Mouse (Mus musculus): ENCODE measurements around the gene Bcat2.
"Not testable (repeated sequence)": the region's sequence is repeated elsewhere in the genome, so short reads cannot be mapped to it uniquely, and the experiment has no call there.

Gene Bcat2

DNA sequence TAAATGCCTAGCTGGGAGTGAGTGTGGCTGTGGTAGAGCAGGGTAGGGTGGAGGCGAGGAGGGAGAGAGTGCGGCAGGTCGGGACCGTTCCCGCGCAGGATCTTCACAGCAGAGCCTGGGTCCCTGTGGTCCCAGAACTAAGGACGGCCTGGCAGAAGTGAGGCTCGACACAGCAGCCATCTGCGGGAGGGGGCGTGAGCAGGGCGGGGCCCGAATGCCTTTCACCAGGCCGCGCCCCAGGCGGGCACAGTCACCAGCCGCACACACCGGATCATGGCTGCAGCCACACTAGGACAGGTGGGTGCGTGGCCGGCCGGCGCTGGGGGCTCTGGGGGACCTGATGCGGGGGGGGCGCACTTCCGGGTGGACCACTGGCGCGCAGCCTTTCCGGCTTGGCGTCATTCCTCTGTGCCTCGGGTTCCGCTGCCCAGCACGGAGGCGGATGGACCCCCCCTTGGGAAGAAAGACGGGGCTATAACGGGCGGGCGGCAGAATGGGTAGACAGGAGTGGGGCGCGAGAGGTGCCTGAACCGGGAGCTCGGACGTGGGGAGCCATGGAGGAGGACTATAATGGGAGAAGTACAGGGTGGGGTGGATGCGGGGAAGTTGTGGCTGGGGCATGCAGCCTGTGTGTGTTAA is at the start of gene Bcat2:
Bcat2 (plus strand) TSS at position 51 of the 639 bp plus-strand sequence.
- in situ Hi-C loops (cut with MboI; ENCODE audit: low pct_unique_long_range_greater_than_20kb in 1 of 2, low sequenced_read_pairs in 2 of 2, unreplicated experiment in 1 of 2) = no loop called here

GRCm38 (mm10) chr7:45520605-45521004 is 49.3 kb upstream of the Bcat2 start:
- in situ Hi-C loops (cut with MboI; ENCODE audit: low pct_unique_long_range_greater_than_20kb in 1 of 2, low sequenced_read_pairs in 2 of 2, unreplicated experiment in 1 of 2) = no loop called here

DNA sequence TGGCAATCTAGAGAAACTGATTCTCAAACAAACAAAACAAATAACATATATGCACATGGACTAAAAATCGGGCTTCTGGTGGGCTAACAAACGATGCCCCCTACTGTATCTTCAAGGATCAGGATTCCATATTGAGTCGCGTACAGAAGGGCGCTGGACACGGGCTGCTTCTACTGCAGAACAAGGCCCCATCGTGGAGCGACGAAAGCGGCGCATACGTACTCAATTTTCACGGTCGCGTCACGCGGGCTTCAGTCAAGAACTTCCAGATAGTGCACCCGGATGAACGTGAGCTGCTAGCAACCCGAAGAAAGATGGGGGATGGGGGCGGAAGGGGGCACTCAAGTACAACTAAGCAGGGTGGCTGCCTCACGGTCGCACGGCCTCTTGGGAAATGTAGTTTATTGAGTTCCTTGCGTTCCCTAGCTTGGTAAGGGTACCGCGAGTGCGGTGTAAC is 48.2 kb upstream of the Bcat2 start:
- in situ Hi-C loops (cut with MboI; ENCODE audit: low pct_unique_long_range_greater_than_20kb in 1 of 2, low sequenced_read_pairs in 2 of 2, unreplicated experiment in 1 of 2) = no loop called here

- in situ Hi-C loops (cut with MboI; ENCODE audit: low pct_unique_long_range_greater_than_20kb in 1 of 2, low sequenced_read_pairs in 2 of 2, unreplicated experiment in 1 of 2) = no loop called here
These were observed 47.7 kb upstream of the Bcat2 start for GRCm38 (mm10) chr7:45522194-45522752.

DNA sequence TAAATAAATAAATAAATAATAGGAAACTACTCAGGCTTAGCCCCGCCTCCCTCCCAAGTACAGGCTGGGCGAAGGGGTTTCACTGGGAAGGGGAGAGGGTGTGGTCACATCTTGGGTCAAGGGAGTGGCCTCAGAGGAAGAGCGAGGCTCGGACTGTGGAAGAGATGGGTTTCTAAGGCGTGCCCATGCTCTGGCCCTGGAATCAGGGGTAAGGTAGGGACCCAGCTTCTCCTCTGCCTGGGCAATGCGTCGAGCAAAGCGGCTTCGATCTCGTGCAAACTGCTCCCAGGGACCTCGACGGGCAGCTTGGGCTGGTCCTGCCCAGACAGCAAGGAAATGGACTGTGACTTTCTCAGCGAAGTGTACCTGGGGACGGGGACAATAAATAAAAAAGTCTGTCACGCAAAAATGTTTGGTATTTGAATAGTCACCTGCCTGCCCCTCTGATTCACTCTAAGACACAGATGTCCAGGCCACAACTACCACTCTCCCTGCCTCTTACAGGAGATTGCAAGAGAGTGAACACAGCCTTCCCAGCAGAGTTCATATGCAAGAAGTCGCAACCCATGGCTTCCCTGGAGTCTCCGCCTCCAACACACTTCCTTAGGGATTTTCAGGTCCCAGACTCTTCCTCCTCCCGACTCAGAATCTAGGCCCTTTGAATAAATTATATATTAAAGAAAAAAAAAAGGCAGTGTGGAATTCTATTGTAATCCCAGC is 46.8 kb upstream of the Bcat2 start:
- in situ Hi-C loops (cut with MboI; ENCODE audit: low pct_unique_long_range_greater_than_20kb in 1 of 2, low sequenced_read_pairs in 2 of 2, unreplicated experiment in 1 of 2) = no loop called here

DNA sequence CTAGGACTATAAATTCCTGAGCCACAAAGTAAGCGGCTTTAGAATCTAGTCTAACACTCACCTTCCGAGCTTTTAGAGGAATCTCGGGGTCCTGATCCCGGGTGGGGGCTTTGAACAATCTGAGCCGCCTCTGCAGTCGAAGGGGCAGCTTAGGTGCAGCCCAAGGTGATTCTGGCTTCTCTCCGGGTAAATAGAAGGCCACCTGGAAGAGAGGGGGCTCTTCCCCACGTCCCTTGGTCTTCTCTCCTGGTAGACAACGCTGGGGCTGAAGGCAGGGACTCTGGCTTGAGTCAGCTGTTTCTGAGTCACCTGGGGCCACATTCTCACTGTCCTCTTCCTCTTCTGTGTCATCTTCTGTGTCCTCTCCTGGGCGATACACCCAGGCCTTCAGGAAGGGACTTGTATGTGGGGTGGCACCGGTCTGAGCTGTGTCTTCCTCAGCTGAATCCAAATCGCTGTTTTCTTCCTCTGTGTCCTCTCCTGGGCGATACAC is 46.2 kb upstream of the Bcat2 start:
- in situ Hi-C loops (cut with MboI; ENCODE audit: low pct_unique_long_range_greater_than_20kb in 1 of 2, low sequenced_read_pairs in 2 of 2, unreplicated experiment in 1 of 2) = no loop called here

- in situ Hi-C loops (cut with MboI; ENCODE audit: low pct_unique_long_range_greater_than_20kb in 1 of 2, low sequenced_read_pairs in 2 of 2, unreplicated experiment in 1 of 2) = no loop called here
These were observed 44.9 kb upstream of the Bcat2 start for GRCm38 (mm10) chr7:45524841-45525621.

GRCm38 (mm10) chr7:45525809-45526473 is 44.0 kb upstream of the Bcat2 start, which contains the start of the genes Ppp1r15a and Plekha4:
TSS of gene Ppp1r15a (minus strand) at chr7:45526268.
TSS of gene Plekha4 (plus strand) at chr7:45526330.
- in situ Hi-C loops (cut with MboI; ENCODE audit: low pct_unique_long_range_greater_than_20kb in 1 of 2, low sequenced_read_pairs in 2 of 2, unreplicated experiment in 1 of 2) = no loop called here

GRCm38 (mm10) chr7:45526474-45527120 is 43.4 kb upstream of the Bcat2 start:
- in situ Hi-C loops (cut with MboI; ENCODE audit: low pct_unique_long_range_greater_than_20kb in 1 of 2, low sequenced_read_pairs in 2 of 2, unreplicated experiment in 1 of 2) = no loop called here

- in situ Hi-C loops (cut with MboI; ENCODE audit: low pct_unique_long_range_greater_than_20kb in 1 of 2, low sequenced_read_pairs in 2 of 2, unreplicated experiment in 1 of 2) = not testable (repeated sequence)
These were observed 42.8 kb upstream of the Bcat2 start for GRCm38 (mm10) chr7:45527169-45527568.

GRCm38 (mm10) chr7:45529461-45529860 is 40.5 kb upstream of the Bcat2 start:
- in situ Hi-C loops (cut with MboI; ENCODE audit: low pct_unique_long_range_greater_than_20kb in 1 of 2, low sequenced_read_pairs in 2 of 2, unreplicated experiment in 1 of 2) = no loop called here

DNA sequence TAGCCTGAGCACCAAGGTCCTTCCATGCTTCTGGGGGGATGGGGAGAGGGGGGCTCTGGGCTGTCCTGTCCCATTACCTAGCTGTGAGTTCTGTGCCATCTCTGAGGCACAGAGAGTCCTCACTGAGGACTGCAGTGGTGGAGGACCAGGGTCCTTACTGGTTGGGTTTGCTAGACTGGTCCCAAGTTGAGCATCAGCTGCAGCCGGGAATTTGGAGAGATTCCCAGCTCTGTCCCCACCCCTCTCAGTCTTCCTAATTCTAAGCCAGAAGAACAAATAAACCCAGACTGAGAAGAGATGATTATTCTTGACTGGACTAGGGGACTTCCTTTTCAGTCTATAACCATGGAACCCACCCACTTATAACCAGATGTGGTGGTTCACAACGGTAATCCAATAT is 39.3 kb upstream of the Bcat2 start:
- in situ Hi-C loops (cut with MboI; ENCODE audit: low pct_unique_long_range_greater_than_20kb in 1 of 2, low sequenced_read_pairs in 2 of 2, unreplicated experiment in 1 of 2) = no loop called here

DNA sequence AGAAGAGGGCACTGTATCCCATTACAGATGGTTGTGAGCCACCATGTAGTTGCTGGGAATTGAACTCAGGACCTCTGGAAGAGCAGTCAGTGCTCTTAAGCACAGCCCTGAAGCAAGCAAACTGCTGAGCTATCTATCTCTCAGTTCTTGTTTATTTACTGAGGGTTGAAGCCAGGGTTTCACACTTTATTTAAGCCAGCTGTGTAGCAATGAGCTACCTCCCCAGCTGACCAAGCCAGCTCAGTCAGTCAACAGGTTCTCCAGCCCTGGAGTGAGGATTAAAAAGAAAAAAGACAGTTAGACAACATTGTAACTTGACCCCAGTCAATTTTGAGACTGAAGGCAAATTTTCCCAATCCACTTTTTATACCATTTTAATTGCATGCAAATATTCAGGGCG is 34.3 kb upstream of the Bcat2 start:
- in situ Hi-C loops (cut with MboI; ENCODE audit: low pct_unique_long_range_greater_than_20kb in 1 of 2, low sequenced_read_pairs in 2 of 2, unreplicated experiment in 1 of 2) = no loop called here

- in situ Hi-C loops (cut with MboI; ENCODE audit: low pct_unique_long_range_greater_than_20kb in 1 of 2, low sequenced_read_pairs in 2 of 2, unreplicated experiment in 1 of 2) = no loop called here
These were observed 32.4 kb upstream of the Bcat2 start for GRCm38 (mm10) chr7:45537602-45538001.

- in situ Hi-C loops (cut with MboI; ENCODE audit: low pct_unique_long_range_greater_than_20kb in 1 of 2, low sequenced_read_pairs in 2 of 2, unreplicated experiment in 1 of 2) = no loop called here
These were observed 31.6 kb upstream of the Bcat2 start for GRCm38 (mm10) chr7:45538163-45539041.

DNA sequence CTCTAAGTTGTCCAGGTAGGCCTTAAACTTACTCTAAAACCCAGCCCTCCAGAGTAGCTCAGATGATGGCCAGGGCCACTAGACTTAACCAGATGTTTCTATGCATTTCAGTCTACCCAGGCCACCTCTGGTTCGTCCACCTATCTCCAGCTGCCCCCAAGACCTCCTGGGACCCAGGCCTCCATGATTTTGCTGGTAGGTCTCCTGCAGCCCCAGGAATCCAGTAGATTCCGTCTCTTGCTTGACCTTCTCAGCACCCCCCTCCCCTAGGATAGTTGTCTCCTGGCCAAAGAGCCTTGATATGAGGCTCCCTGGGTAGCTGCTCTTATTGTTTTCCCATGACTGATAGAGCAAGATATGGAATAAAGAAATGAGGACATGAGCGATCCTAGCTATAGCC is 30.9 kb upstream of the Bcat2 start:
- in situ Hi-C loops (cut with MboI; ENCODE audit: low pct_unique_long_range_greater_than_20kb in 1 of 2, low sequenced_read_pairs in 2 of 2, unreplicated experiment in 1 of 2) = no loop called here

DNA sequence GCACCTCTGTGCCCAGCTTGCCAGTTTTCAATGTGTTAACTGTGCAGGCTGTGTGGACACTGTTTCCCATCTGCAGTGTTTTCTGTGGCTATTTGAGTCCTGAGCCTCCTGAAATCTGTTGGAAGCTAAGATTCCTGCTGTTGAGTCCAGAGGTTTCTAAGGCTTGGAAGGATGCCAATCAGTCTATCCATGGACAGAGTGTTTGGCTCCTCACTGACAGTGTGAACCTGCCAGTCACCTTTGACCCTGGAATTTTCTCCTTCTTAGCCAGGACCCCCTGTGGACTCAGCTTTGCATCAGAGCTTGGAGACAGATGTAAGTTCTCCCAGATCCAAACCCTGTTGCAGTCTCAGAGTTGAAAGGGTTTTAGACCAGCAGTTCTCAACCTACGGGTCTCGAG is 29.7 kb upstream of the Bcat2 start:
- in situ Hi-C loops (cut with MboI; ENCODE audit: low pct_unique_long_range_greater_than_20kb in 1 of 2, low sequenced_read_pairs in 2 of 2, unreplicated experiment in 1 of 2) = no loop called here
